In the genomic region with DNA sequence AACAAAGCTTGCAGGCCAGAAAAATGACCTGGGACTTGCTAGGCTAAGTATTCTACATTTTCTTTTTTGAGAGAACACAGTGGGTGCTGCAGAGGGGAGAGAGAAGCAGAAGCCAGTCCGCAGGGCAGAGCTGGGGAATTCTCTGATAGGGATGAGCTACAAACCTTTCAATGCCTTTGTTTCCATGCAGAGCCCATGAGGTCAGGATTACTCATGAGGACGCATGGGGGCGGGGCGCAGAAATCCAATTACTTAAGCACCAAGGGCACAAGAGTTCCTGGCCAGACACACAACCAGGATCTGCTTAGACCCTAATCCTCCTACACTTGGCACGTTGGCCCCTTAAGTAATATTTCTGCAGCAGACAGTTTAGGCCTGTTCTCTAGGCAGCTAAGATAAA, we compare ENCODE assay signal across 9 mouse cellular contexts. TPM values are rescaled to one million over a fixed set of nuclear protein-coding genes. Genes with fewer than 3 reads are reported as not detected.
DNase-seq lines count a peak whose midpoint lies in the region; ATAC-seq and TF ChIP-seq lines count a peak whose summit lies in the region.
"Had no signal": no experiment of that assay in that cellular context is flagged by ENCODE, and none has a peak within 500 bp of the region (broad histone marks: within the 10 kb centered on the region; RNA-seq: fewer than 3 reads in every experiment).

No protein-coding gene starts in this region.

- no peak overlapping the region for H3K4me3 ChIP-seq in forebrain, embryonic 11.5 days (ENCODE audit: low read depth, low read length)
- H3K4me3 ChIP-seq in neural tube, embryonic 13.5 days: no peak overlapping the region
- no peak overlapping the region for H3K4me3 ChIP-seq in thymus, adult 2 months (ENCODE audit: control insufficient read depth, insufficient read depth, low read length)

- no peak overlapping the region for H3K27ac ChIP-seq in forebrain, embryonic 11.5 days (ENCODE audit: low read depth, low read length)
- peak overlapping the region; percentile 38; the same call in 1 of the 2 replicates for H3K27ac ChIP-seq in neural tube, embryonic 13.5 days (replicated peaks)
- H3K27ac ChIP-seq in thymus, adult 2 months (ENCODE audit: control insufficient read depth, insufficient read depth, low read length): no peak overlapping the region

- peak overlapping the region; percentile 23; the same call in 1 of the 2 replicates for H3K9ac ChIP-seq in forebrain, embryonic 11.5 days (ENCODE audit: low read length)
- H3K9ac ChIP-seq in neural tube, embryonic 13.5 days: peak overlapping the region; percentile 48

- H3K4me1 ChIP-seq in forebrain, embryonic 11.5 days (replicated peaks; ENCODE audit: control insufficient read depth, insufficient read depth, low read length): peaks cover 19% of the 10 kb centered on the region
- peaks cover 97% of the 10 kb centered on the region for H3K4me1 ChIP-seq in neural tube, embryonic 13.5 days (replicated peaks)
- peaks cover 29% of the 10 kb centered on the region for H3K4me1 ChIP-seq in thymus, adult 2 months (replicated peaks; ENCODE audit: control insufficient read depth, insufficient read depth, low read length)

- ATAC-seq in forebrain, embryonic 11.5 days (replicated peaks; ENCODE audit: low FRiP score): 0 out of 2 replicates have a peak, but pooled peaks have one; percentile 28
- ATAC-seq in neural tube, embryonic 13.5 days (ENCODE audit: low read depth): no peak
- ATAC-seq: inflammation-experienced regulatory T-cells, adult 6 months had no signal

- no peaks in the 10 kb centered on the region for H3K9me3 ChIP-seq in forebrain, embryonic 11.5 days (ENCODE audit: control insufficient read depth, low read length)
- H3K9me3 ChIP-seq in neural tube, embryonic 13.5 days: no peaks in the 10 kb centered on the region

- 0 out of 2 replicates have a peak overlapping the region, but pooled peaks have one; percentile 13 for H3K4me2 ChIP-seq in forebrain, embryonic 11.5 days (ENCODE audit: low read depth, low read length, severe bottlenecking)
- no peak overlapping the region for H3K4me2 ChIP-seq in neural tube, embryonic 13.5 days

- DNase-seq in kidney, postnatal 25 days: peak; percentile 60 to 64
- no peak for DNase-seq in kidney, postnatal 14 days
- peak; percentile 84 for DNase-seq in adrenal gland, adult 8-10 months
- peak; percentile 74 for DNase-seq in forebrain, embryonic 11.5 days (ENCODE audit: low spot score)
- DNase-seq in right cerebral cortex, postnatal 14 days: no peak
- no peak for DNase-seq in layer of hippocampus, postnatal 10 days (ENCODE audit: low spot score in 2 of 2)
- no peak for DNase-seq in thymus, adult 2 months

- TF ChIP-seq POLR2A in thymus, adult 2 months (IDR thresholded peaks at IDR 0.05; ENCODE audit: control insufficient read depth, extremely low read depth, insufficient read depth, low read length, poor library complexity): no peak

- H3K27me3 ChIP-seq in forebrain, embryonic 11.5 days (ENCODE audit: control insufficient read depth, insufficient read depth, low read length): no peaks in the 10 kb centered on the region
- H3K27me3 ChIP-seq in neural tube, embryonic 13.5 days: no peaks in the 10 kb centered on the region
- no peaks in the 10 kb centered on the region for H3K27me3 ChIP-seq in thymus, adult 2 months (ENCODE audit: control insufficient read depth, insufficient read depth, low read length)

- no peak for TF ChIP-seq CTCF in thymus, adult 2 months (IDR thresholded peaks at IDR 0.05; ENCODE audit: borderline replicate concordance, control insufficient read depth, extremely low read depth, insufficient read depth, low read length, poor library complexity)

- H3K36me3 ChIP-seq in forebrain, embryonic 11.5 days (ENCODE audit: control insufficient read depth, insufficient read depth, low read length): no peaks in the 10 kb centered on the region
- H3K36me3 ChIP-seq in neural tube, embryonic 13.5 days: peaks cover 13% of the 10 kb centered on the region; the same call in 1 of the 2 replicates
- H3K36me3 ChIP-seq in thymus, adult 2 months (ENCODE audit: control insufficient read depth, insufficient read depth, low read length): no peaks in the 10 kb centered on the region

- 13% methylated on average over 5 of the region's 5 CpGs for WGBS in forebrain, embryonic 11.5 days
- 43% methylated on average over 5 of the region's 5 CpGs for WGBS in neural tube, embryonic 13.5 days
- 100% methylated on average over 5 of the region's 5 CpGs for whole genome bisulfite sequencing in thymus, adult 2 months

RNA-seq across cellular contexts. Expression of gene Tet3, which starts 23.7 kb away (rescaled TPM):
- 10 to 100 TPM; 24.3 to 40.5 (median 35.3) TPM for total RNA-seq in adrenal gland, adult 8-10 months (2022)
- 49.9 and 56.0 TPM in 2 replicates for polyA plus RNA-seq in forebrain, embryonic 11.5 days (2014; fragmentation: Nextera tagmentation; extraction: Ambion mirVana)
- polyA plus RNA-seq in neural tube, embryonic 13.5 days (2015; fragmentation: Nextera tagmentation; extraction: Ambion mirVana): 79.0 and 79.2 TPM in 2 replicates
- total RNA-seq in layer of hippocampus, postnatal 10 days (2021): 100 to 1,000 TPM; 102 TPM
- polyA plus RNA-seq in thymus, adult 2 months (2012; rRNA removed): 32.6 and 43.3 TPM in 2 replicates

Comparison
In these comparisons a context has a peak if more than half of its experiments do, and no peak if none do; other contexts are left out.
1. DNase-seq: peak in kidney, postnatal 25 days (2 of 2), adrenal gland, adult 8-10 months (single experiment) and forebrain, embryonic 11.5 days (single experiment); none in kidney, postnatal 14 days (single experiment), right cerebral cortex, postnatal 14 days (single experiment), layer of hippocampus, postnatal 10 days (0 of 2) and thymus, adult 2 months (single experiment).